Mouse (Mus musculus) embryonic facial prominence, embryonic 10.5 days (tissue): ENCODE measurements around the gene Dennd4c. TPM values are rescaled to one million over a fixed set of nuclear protein-coding genes. Genes with fewer than 3 reads are reported as not detected.

ENCODE experiments used
- DNase-seq: peaks from one replicate; pipeline ENCODE4 v3.0.0-alpha.2; 2017; ENCODE audit warnings: low spot score
- H3K27ac ChIP-seq: fragments of 300-500 bp; sonication (generic); replicated peaks from 2 replicates; pipeline ENCODE4 v1.5.1; 2016; ENCODE audit warnings: mild to moderate bottlenecking
- H3K27me3 ChIP-seq: fragments of 300-500 bp; sonication (generic); replicated peaks from 2 replicates; pipeline ENCODE4 v1.6.1; 2016; ENCODE audit warnings: low read depth, mild to moderate bottlenecking; ENCODE audit not compliant: poor library complexity, severe bottlenecking
- H3K36me3 ChIP-seq: fragments of 300-500 bp; sonication (generic); replicated peaks from 2 replicates; pipeline ENCODE4 v1.6.1; 2016; ENCODE audit warnings: mild to moderate bottlenecking, moderate library complexity
- H3K4me1 ChIP-seq: fragments of 300-500 bp; sonication (generic); 2 replicates; pipeline ENCODE4 v1.6.1; 2016
- H3K4me3 ChIP-seq: fragments of 300-500 bp; sonication (generic); 2 replicates; pipeline ENCODE4 v1.5.1; 2016; ENCODE audit warnings: mild to moderate bottlenecking, moderate library complexity
- H3K9me3 ChIP-seq: fragments of 300-500 bp; sonication (generic); 2 replicates; pipeline ENCODE4 v1.6.1; 2016; ENCODE audit warnings: mild to moderate bottlenecking
- WGBS: fragments of 180-500 bp; shearing (Covaris S2); methylation state at CpG from one replicate; pipeline ENCODE4 v1.1.7; 2016; 5-methylcytosine and 5-hydroxymethylcytosine counted together
- polyA plus RNA-seq: library from polyadenylated mRNA; unstranded; fragments of >200 nt; fragmentation: Nextera tagmentation; extraction: Ambion mirVana; gene quantifications from 2 replicates; pipeline ENCODE4 v1.2.1, GENCODE M21; 2016

The Dennd4c gene
- polyA plus RNA-seq, 1 experiment from 2014 or later, result 6.1 TPM

GRCm38 (mm10) chr4:86871988-86872387 is 123.6 kb downstream of the Dennd4c start:
- Histone ChIP-seq H3K27ac (no peak overlapping the region), H3K9me3 (no peaks in the 10 kb centered on the region), H3K4me3 (no peak overlapping the region), H3K36me3 (no peaks in the 10 kb centered on the region), H3K27me3 (peaks cover 45% of the 10 kb centered on the region), H3K4me1 (peaks cover 13% of the 10 kb centered on the region)
- DNase-seq, result no peak

- 62% methylated on average over 4 of the region's 4 CpGs for WGBS
- peaks cover 13% of the 10 kb centered on the region for H3K4me1 ChIP-seq
- H3K4me3 ChIP-seq, result no peak overlapping the region
- H3K27me3 ChIP-seq, result peaks cover 45% of the 10 kb centered on the region
- H3K9me3 ChIP-seq, result no peaks in the 10 kb centered on the region
- no peak overlapping the region for H3K27ac ChIP-seq
- no peak for DNase-seq
- H3K36me3 ChIP-seq, result no peaks in the 10 kb centered on the region
These were observed 124.7 kb downstream of the Dennd4c start for GRCm38 (mm10) chr4:86873072-86873471.

- Histone ChIP-seq H3K27me3 (peaks cover 45% of the 10 kb centered on the region), H3K27ac (peak within 1 kb of the TSS; percentile 55), H3K4me1 (peaks cover 13% of the 10 kb centered on the region), H3K9me3 (no peaks in the 10 kb centered on the region), H3K36me3 (no peaks in the 10 kb centered on the region), H3K4me3 (peak within 1 kb of the TSS; percentile 72)
- WGBS, result under 1% methylated on average over 60 of the region's 60 CpGs
- DNase-seq, result peak; percentile 86
These were observed 125.9 kb downstream of the Dennd4c start, which contains the start of gene Acer2 for GRCm38 (mm10) chr4:86874146-86874847. TSS of gene Acer2 (plus strand) at chr4:86874396.

GRCm38 (mm10) chr4:86879477-86879876 is 131.1 kb downstream of the Dennd4c start:
- H3K9me3 ChIP-seq, result no peaks in the 10 kb centered on the region
- 96% methylated on average over 2 of the region's 2 CpGs for WGBS
- H3K27ac ChIP-seq, result no peak overlapping the region
- no peaks in the 10 kb centered on the region for H3K36me3 ChIP-seq
- 0 out of 2 replicates have a peak, but pooled peaks cover 7% of the 10 kb centered on the region for H3K4me1 ChIP-seq
- no peak overlapping the region for H3K4me3 ChIP-seq
- peaks cover 22% of the 10 kb centered on the region for H3K27me3 ChIP-seq
- DNase-seq, result no peak

- WGBS, result 89% methylated on average over 4 of the region's 4 CpGs
These were observed 132.8 kb downstream of the Dennd4c start for GRCm38 (mm10) chr4:86881178-86881577.

GRCm38 (mm10) chr4:86882413-86882812 is 134.1 kb downstream of the Dennd4c start:
- H3K4me1 ChIP-seq, result peaks cover 7% of the 10 kb centered on the region
- H3K36me3 ChIP-seq, result no peaks in the 10 kb centered on the region
- 66% methylated on average over 2 of the region's 2 CpGs for WGBS
- no peaks in the 10 kb centered on the region for H3K27me3 ChIP-seq
- no peaks in the 10 kb centered on the region for H3K9me3 ChIP-seq
- no peak overlapping the region for H3K27ac ChIP-seq
- H3K4me3 ChIP-seq, result no peak overlapping the region
- DNase-seq, result no peak

More at GRCm38 (mm10) chr4:86881178-86881577, 132.8 kb downstream of the Dennd4c start:
- no peak for DNase-seq
- no peaks in the 10 kb centered on the region for H3K9me3 ChIP-seq
- no peaks in the 10 kb centered on the region for H3K36me3 ChIP-seq
- no peak overlapping the region for H3K27ac ChIP-seq
- H3K27me3 ChIP-seq, result peaks cover 8% of the 10 kb centered on the region
- no peak overlapping the region for H3K4me3 ChIP-seq
- peaks cover 6% of the 10 kb centered on the region for H3K4me1 ChIP-seq

- DNase-seq, result peak; percentile 48
- H3K4me1 ChIP-seq, result peaks cover 7% of the 10 kb centered on the region
- H3K4me3 ChIP-seq, result no peak overlapping the region
- H3K27me3 ChIP-seq, result no peaks in the 10 kb centered on the region
- no peaks in the 10 kb centered on the region for H3K36me3 ChIP-seq
- no peak overlapping the region for H3K27ac ChIP-seq
- no peaks in the 10 kb centered on the region for H3K9me3 ChIP-seq
- WGBS, result 43% methylated on average over 4 of the region's 4 CpGs
These were observed 136.6 kb downstream of the Dennd4c start for GRCm38 (mm10) chr4:86884945-86885344.

GRCm38 (mm10) chr4:86885790-86886159 is 137.4 kb downstream of the Dennd4c start:
- Histone ChIP-seq H3K4me1 (peaks cover 7% of the 10 kb centered on the region), H3K4me3 (peak overlapping the region; percentile 42), H3K27ac (peak overlapping the region; percentile 48; the same call in 1 of the 2 replicates), H3K27me3 (no peaks in the 10 kb centered on the region), H3K36me3 (no peaks in the 10 kb centered on the region), H3K9me3 (no peaks in the 10 kb centered on the region)
- no peak for DNase-seq
- WGBS, result 54% methylated on average over 12 of the region's 12 CpGs

- 44% methylated on average over 18 of the region's 18 CpGs for WGBS
These were observed 138.0 kb downstream of the Dennd4c start for GRCm38 (mm10) chr4:86886160-86886878.

GRCm38 (mm10) chr4:86887879-86888278 is 139.5 kb downstream of the Dennd4c start:
- Histone ChIP-seq H3K4me1 (peaks cover 7% of the 10 kb centered on the region), H3K27ac (no peak overlapping the region), H3K4me3 (no peak overlapping the region), H3K9me3 (no peaks in the 10 kb centered on the region), H3K36me3 (no peaks in the 10 kb centered on the region), H3K27me3 (no peaks in the 10 kb centered on the region)
- DNase-seq, result no peak
- 71% methylated on average over 5 of the region's 5 CpGs for WGBS

More at GRCm38 (mm10) chr4:86886160-86886878, 138.0 kb downstream of the Dennd4c start:
- Histone ChIP-seq H3K9me3 (no peaks in the 10 kb centered on the region), H3K27me3 (no peaks in the 10 kb centered on the region), H3K27ac (peak overlapping the region; percentile 48; the same call in 1 of the 2 replicates), H3K4me3 (peak overlapping the region; percentile 42), H3K4me1 (peaks cover 7% of the 10 kb centered on the region), H3K36me3 (no peaks in the 10 kb centered on the region)
- no peak for DNase-seq

GRCm38 (mm10) chr4:86897411-86897810 is 149.1 kb downstream of the Dennd4c start:
- no peak overlapping the region for H3K4me3 ChIP-seq
- 75% methylated on average over 7 of the region's 7 CpGs for WGBS
- DNase-seq, result no peak

GRCm38 (mm10) chr4:86898791-86899474 is 150.6 kb downstream of the Dennd4c start:
- Histone ChIP-seq H3K27ac (peak overlapping the region; percentile 51; the same call in 1 of the 2 replicates), H3K4me3 (no peak overlapping the region), H3K36me3 (no peaks in the 10 kb centered on the region), H3K27me3 (no peaks in the 10 kb centered on the region), H3K9me3 (no peaks in the 10 kb centered on the region), H3K4me1 (peaks cover 5% of the 10 kb centered on the region; the same call in 1 of the 2 replicates)
- no peak for DNase-seq
- WGBS, result 62% methylated on average over 14 of the region's 14 CpGs

More at GRCm38 (mm10) chr4:86897411-86897810, 149.1 kb downstream of the Dennd4c start:
- Histone ChIP-seq H3K27ac (no peak overlapping the region), H3K9me3 (no peaks in the 10 kb centered on the region), H3K36me3 (no peaks in the 10 kb centered on the region), H3K4me1 (peaks cover 5% of the 10 kb centered on the region; the same call in 1 of the 2 replicates), H3K27me3 (no peaks in the 10 kb centered on the region)
